Mouse (Mus musculus): ENCODE measurements at regions not wholly inside any gene's neighbourhood (a gene's known extent, or its start where the extent isn't known, plus 50 kb on each side); places are given as distances from the start of the nearest gene placed in this dataset.
A peak's percentile ranks its signal among the peaks of the same experiment; 100 is the strongest.

DNA sequence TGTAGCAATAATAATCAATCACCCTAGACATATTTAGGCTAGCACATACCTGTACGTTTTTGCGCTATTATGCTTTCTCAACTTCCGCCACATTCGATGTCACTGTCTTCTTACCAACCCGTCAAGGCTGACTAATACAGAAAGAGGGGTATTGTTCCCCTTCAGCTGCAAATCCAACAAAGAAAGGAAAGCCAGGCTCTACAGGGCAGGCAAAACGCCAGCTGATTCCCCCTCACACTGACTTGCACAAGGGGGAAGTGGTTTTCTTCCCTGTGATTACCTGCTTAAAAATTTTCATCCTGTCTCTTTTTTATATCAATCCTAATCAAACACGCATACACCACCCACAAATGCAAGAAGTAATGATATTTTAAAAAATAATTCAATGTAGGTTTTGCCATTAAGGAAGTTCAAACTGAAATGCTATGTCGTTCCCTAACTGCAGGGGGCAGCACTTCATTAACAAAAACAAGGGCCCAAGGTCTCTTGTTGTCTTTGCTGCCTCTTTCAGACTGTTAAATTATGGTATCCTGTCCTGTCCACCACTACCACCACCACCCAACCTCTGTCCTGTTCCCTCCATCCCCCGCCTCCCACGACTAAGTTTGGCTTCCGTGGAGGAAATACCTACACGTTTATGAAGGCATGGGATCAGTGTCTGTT lies 195.4 kb downstream of the Gm11077 start:
- ATAC-seq, result peak; percentile 40
- Histone ChIP-seq H3K27ac (ENCODE audit: low read depth, low read length) (no peak overlapping the region), H3K9me3 (ENCODE audit: low read length) (no peaks in the 10 kb centered on the region), H3K27me3 (ENCODE audit: insufficient read depth, low read length) (no peaks in the 10 kb centered on the region), H3K4me1 (ENCODE audit: insufficient read depth) (0 out of 2 replicates have a peak, but pooled peaks cover 4% of the 10 kb centered on the region), H3K9ac (no peak overlapping the region), H3K4me2 (ENCODE audit: low read depth) (no peak overlapping the region), H3K36me3 (ENCODE audit: insufficient read depth) (no peaks in the 10 kb centered on the region), H3K4me3 (ENCODE audit: low read depth, low read length) (no peak overlapping the region)
- TF ChIP-seq CTCF (IDR thresholded peaks at IDR 0.05; ENCODE audit: low read depth), result peak; percentile 65
- DNase-seq, result peak; percentile 52
- WGBS, result 40% methylated on average over 12 of the region's 12 CpGs

DNA sequence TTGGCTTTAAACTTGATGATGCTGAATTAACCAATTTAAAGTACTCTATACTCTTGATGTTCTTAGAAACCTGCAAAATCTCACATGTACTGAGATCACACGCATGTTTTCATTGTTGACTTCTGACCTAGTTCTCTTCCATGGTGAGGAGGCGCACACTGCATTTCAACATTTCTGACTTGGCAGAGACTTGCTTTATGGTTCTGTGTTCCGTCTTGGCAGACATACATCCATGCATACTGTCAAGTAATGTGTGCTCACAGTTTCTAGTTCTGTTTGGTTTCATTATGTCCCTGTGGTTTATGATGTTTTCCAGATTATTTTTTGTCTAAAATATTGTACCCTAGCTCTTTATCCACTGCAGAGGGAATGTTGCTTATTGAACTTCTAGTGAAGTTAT lies 198.5 kb downstream of the Gm11077 start:
- Histone ChIP-seq H3K4me2 (ENCODE audit: low read depth) (no peak overlapping the region), H3K4me1 (ENCODE audit: insufficient read depth) (no peaks in the 10 kb centered on the region), H3K36me3 (ENCODE audit: insufficient read depth) (no peaks in the 10 kb centered on the region), H3K4me3 (ENCODE audit: low read depth, low read length) (no peak overlapping the region), H3K27ac (ENCODE audit: low read depth, low read length) (no peak overlapping the region), H3K9me3 (ENCODE audit: low read length) (no peaks in the 10 kb centered on the region), H3K27me3 (ENCODE audit: insufficient read depth, low read length) (no peaks in the 10 kb centered on the region), H3K9ac (no peak overlapping the region)
- TF ChIP-seq CTCF (IDR thresholded peaks at IDR 0.05; ENCODE audit: low read depth), result no peak
- DNase-seq (no peak), ATAC-seq (no peak)
- 76% methylated on average over 3 of the region's 3 CpGs for WGBS

DNA sequence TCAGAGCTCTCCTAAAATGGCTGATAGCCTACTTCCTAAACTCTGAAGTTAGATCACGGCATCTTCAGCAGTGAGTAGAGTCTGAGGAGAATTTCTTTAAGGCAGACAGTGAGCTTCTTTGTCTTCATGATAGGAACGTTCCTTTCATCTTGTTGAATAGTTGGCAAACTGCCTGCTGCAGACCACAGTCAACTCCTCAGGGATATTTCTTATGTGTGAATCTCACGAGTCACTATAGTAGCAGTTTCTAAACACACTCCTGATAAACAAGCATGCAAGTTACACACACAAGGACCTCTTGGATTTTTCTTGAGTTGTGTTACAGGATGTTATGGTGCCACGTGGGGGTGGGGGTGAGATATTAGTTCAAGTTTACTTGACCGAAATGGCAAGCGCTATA lies 205.2 kb downstream of the Gm11077 start:
- Histone ChIP-seq H3K27me3 (ENCODE audit: insufficient read depth, low read length) (no peaks in the 10 kb centered on the region), H3K9me3 (ENCODE audit: low read length) (no peaks in the 10 kb centered on the region), H3K4me3 (ENCODE audit: low read depth, low read length) (no peak overlapping the region), H3K27ac (ENCODE audit: low read depth, low read length) (no peak overlapping the region), H3K4me2 (ENCODE audit: low read depth) (no peak overlapping the region), H3K9ac (no peak overlapping the region), H3K4me1 (ENCODE audit: insufficient read depth) (no peaks in the 10 kb centered on the region), H3K36me3 (ENCODE audit: insufficient read depth) (no peaks in the 10 kb centered on the region)
- ATAC-seq, result no peak
- no peak for DNase-seq
- TF ChIP-seq CTCF (IDR thresholded peaks at IDR 0.05; ENCODE audit: low read depth), result no peak
- WGBS, result 52% methylated on average over 6 of the region's 6 CpGs

DNA sequence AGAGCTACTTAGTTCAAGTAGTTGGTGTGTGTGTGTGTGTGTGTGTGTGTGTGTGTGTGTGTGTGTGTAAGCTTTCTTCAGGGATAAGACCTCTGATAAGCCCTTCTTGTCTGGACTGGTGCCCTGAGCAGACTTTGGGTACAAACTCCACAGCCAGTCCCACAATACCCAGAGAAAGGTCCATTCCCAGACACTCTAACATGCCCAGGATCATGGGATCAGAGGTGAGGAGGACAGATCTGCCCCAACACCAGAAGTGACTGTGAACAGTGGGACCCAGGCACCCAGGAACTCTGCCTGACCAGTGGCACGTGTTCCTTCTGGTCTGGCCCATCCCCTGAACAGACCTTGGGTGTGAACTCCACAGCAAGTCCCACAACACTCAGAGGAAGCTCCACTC lies 208.9 kb downstream of the Gm11077 start:
- no peak for DNase-seq
- Histone ChIP-seq H3K9me3 (ENCODE audit: low read length) (no peaks in the 10 kb centered on the region), H3K27ac (ENCODE audit: low read depth, low read length) (no peak overlapping the region), H3K4me3 (ENCODE audit: low read depth, low read length) (no peak overlapping the region), H3K9ac (no peak overlapping the region), H3K4me2 (ENCODE audit: low read depth) (no peak overlapping the region), H3K36me3 (ENCODE audit: insufficient read depth) (no peaks in the 10 kb centered on the region), H3K27me3 (ENCODE audit: insufficient read depth, low read length) (no peaks in the 10 kb centered on the region), H3K4me1 (ENCODE audit: insufficient read depth) (no peaks in the 10 kb centered on the region)
- TF ChIP-seq CTCF (IDR thresholded peaks at IDR 0.05; ENCODE audit: low read depth), result no peak
- ATAC-seq, result no peak
- WGBS, result 72% methylated on average over 1 of the region's 1 CpGs

DNA sequence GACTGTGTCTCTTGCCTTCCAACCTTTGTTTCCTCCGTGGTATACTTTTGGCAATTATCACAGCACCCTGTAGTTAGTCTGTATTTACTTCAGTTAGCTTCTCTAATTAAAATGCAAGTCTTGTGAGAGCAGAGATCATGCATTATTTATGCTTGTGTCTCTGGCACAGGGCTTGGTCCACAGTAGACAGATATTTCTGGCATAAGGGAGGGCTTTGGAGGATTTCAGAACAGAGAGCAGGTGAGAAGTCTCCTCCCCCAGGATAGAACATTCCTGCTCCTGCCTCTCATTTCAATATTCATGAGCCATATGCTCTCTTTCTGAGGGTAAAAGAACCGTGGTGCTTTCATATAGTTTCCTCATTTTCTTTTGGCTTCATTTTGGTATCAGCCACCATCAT lies 217.6 kb downstream of the Gm11077 start:
- H3K4me2 ChIP-seq (ENCODE audit: low read depth), result no peak overlapping the region
- no peak overlapping the region for H3K9ac ChIP-seq
- no peak overlapping the region for H3K4me3 ChIP-seq (ENCODE audit: low read depth, low read length)
- H3K4me1 ChIP-seq (ENCODE audit: insufficient read depth), result peaks cover 4% of the 10 kb centered on the region; the same call in 1 of the 2 replicates
- ATAC-seq, result peak; percentile 79; the same call in 1 of the 2 replicates
- H3K27me3 ChIP-seq (ENCODE audit: insufficient read depth, low read length), result no peaks in the 10 kb centered on the region
- no peaks in the 10 kb centered on the region for H3K36me3 ChIP-seq (ENCODE audit: insufficient read depth)
- TF ChIP-seq CTCF (IDR thresholded peaks at IDR 0.05; ENCODE audit: low read depth), result no peak
- no peak overlapping the region for H3K27ac ChIP-seq (ENCODE audit: low read depth, low read length)
- 12% methylated on average over 2 of the region's 2 CpGs for WGBS
- no peaks in the 10 kb centered on the region for H3K9me3 ChIP-seq (ENCODE audit: low read length)
- peak; percentile 39 for DNase-seq

DNA sequence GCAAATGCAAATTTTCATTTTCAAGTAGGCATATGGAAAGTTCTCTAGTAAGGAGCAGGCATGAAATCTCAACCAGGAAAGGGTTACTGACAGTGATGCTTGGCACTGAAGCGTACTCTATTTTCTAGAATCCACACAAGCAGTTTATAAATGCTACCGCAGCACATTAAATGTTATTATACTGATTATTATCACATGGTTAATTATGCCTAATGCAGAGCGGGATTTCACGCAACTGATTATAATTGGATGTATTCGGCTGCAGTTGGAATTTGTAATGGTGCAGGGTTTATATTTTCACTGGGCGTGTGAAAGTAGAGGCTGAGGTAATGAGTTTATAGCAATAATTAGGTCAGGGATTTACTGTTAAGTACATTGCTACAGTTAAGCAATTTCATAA lies 221.4 kb downstream of the Gm11077 start:
- Histone ChIP-seq H3K9me3 (ENCODE audit: low read length) (no peaks in the 10 kb centered on the region), H3K9ac (no peak overlapping the region), H3K4me1 (ENCODE audit: insufficient read depth) (peaks cover 13% of the 10 kb centered on the region), H3K4me2 (ENCODE audit: low read depth) (no peak overlapping the region), H3K27me3 (ENCODE audit: insufficient read depth, low read length) (no peaks in the 10 kb centered on the region), H3K36me3 (ENCODE audit: insufficient read depth) (no peaks in the 10 kb centered on the region), H3K4me3 (ENCODE audit: low read depth, low read length) (no peak overlapping the region), H3K27ac (ENCODE audit: low read depth, low read length) (no peak overlapping the region)
- DNase-seq (no peak), ATAC-seq (no peak)
- no peak for TF ChIP-seq CTCF (IDR thresholded peaks at IDR 0.05; ENCODE audit: low read depth)
- 25% methylated on average over 6 of the region's 6 CpGs for WGBS

DNA sequence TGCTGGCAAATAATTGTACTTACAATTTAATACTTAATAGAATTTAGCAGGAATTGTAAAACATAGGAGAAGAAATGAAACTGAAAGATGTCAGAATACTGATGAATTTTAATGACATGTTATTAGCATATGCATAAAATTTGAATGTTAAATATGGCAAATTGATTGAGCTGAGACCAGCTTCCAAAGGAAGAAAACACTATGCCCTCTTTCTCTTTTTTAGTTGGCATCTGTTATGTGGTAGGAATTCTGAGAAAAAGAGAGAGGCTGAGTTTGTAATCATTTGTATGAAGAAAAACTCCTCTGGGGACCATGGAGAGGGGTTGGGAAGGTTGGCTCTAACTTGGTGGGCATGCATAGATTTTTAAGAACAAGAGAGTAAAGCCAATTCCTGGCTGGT lies 224.2 kb downstream of the Gm11077 start:
- no peak for TF ChIP-seq CTCF (IDR thresholded peaks at IDR 0.05; ENCODE audit: low read depth)
- Histone ChIP-seq H3K9ac (no peak overlapping the region), H3K27me3 (ENCODE audit: insufficient read depth, low read length) (no peaks in the 10 kb centered on the region), H3K4me3 (ENCODE audit: low read depth, low read length) (no peak overlapping the region), H3K4me2 (ENCODE audit: low read depth) (no peak overlapping the region), H3K27ac (ENCODE audit: low read depth, low read length) (no peak overlapping the region; the same call in 1 of the 2 replicates), H3K4me1 (ENCODE audit: insufficient read depth) (peaks cover 9% of the 10 kb centered on the region), H3K9me3 (ENCODE audit: low read length) (no peaks in the 10 kb centered on the region), H3K36me3 (ENCODE audit: insufficient read depth) (no peaks in the 10 kb centered on the region)
- ATAC-seq (peak; percentile 61; the same call in 1 of the 2 replicates), DNase-seq (no peak)
